Mouse (Mus musculus): ENCODE measurements around the gene Fam19a5.

Gene Fam19a5

GRCm38 (mm10) chr15:87736345-87736744, 192.2 kb downstream of the Fam19a5 start:
- DNase-seq (ENCODE audit: low read depth): no peak

DNA sequence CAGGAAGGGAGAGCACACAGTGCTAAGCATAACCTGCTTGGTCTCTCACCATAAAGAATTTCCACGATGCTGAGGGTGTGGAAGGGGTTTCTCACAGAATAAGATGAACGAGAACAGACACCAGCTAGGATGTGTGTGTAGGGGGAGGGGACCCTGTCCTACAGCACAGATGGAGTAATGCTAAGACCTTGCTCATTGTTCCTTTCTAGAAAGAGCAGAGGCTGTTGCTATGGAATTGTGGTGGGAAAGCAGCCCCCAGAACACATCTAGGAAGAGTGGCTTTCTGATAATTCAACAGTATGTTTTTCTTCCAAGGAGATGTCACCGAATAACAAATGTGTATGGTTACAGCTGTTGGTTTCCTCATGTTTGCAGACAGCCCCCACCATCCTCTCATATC, 211.4 kb downstream of the Fam19a5 start:
- no peak for DNase-seq (ENCODE audit: low read depth)

GRCm38 (mm10) chr15:87765876-87766275, 221.8 kb downstream of the Fam19a5 start:
- no peak for DNase-seq (ENCODE audit: low read depth)

GRCm38 (mm10) chr15:87773955-87774354, 229.9 kb downstream of the Fam19a5 start:
- no peak for DNase-seq (ENCODE audit: low read depth)

DNA sequence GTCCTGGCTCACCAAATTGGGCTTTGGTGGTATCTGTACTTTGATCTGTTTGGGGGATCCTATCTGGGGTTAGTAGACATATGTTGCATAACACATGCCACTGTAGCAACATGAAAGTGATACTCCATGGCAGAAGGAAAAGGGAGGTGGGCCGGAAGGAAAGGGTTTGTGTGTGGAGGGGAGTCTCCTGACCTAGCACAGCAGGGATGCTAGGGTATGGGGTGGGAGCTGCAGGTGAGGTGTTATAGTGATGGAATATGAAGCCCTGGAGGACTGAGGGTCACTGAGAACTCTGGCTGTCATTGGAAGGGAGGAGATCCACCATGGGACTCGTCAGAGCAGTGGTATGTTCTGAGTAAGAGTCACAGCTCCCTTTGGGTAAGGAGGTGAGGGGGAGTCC, 239.2 kb downstream of the Fam19a5 start:
- no peak for DNase-seq (ENCODE audit: low read depth)

DNA sequence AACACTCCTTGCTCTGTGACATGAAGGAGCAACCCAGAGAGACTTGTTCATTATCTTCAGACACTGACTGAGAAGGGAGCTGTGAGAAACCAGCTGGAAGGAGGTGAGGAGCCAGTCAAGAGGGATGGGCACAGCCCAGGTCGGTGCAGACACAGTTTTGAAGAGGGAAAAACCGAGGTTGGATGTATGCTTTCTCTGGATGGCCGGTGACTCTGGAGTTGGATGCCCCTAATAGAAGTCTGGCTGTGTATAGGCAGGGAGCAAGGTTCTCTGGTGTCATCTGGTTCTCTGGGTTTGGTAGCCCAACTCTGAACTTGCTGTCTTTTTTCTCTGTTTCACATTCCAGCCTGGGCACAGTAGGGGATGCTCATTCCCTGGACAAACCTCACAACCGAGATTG, 245.6 kb downstream of the Fam19a5 start:
- no peak for DNase-seq (ENCODE audit: low read depth)

DNA sequence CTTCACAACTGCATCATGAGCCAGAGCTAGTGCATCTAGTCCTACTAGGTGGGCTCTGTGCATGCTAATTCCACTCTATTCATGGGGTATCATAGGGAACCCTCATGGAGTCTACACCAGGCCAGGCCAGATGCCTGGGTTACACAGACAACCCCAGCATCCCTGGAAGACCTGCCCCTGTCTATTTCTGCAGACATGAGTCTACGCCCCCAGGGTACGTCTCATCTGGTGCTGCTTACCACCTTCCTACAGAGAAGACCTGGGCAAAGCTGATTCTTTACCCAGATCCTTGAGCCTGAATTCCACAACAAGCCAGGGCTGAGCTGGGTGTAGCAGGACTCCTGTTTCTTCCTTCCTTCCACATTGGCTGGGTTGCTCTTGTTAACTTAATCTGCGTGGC, 249.6 kb downstream of the Fam19a5 start:
- DNase-seq (ENCODE audit: low read depth): no peak

DNA sequence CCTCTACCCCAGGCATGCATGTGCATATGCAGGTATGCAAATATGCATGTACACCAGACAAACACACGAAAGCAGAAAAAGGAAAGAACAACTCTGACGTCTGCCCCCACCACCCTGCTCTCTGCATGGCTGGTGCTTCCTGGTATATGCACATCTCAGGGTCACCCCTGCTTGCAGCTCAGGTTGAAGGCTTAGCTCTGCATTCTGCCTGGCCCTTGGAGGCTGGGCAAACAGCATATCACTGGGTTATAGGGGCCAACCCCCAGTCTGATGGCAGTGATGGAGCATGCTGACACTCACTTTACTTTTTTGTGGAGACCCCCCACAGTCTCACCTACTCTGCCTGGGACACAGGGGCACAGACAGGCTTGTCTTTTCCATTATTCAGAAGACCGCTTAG, 252.5 kb downstream of the Fam19a5 start:
- DNase-seq (ENCODE audit: low read depth): no peak

Data from c-Kit-positive CD71-positive TER-119-negative erythroid progenitor cells, embryonic 14.5 days (primary cell).